Mouse (Mus musculus) mouse embryonic stem cell (cell line): Measurements from ENCODE around the gene 2310034G01Rik.

Experiments used
- in situ Hi-C, 2 experiments: fragments of 300-500 bp; cut with MboI; formaldehyde crosslinking; loops; 1 replicate in 1 of 2; 3 replicates in 1 of 2; pipeline ENCODE4 v1.14.3; 2019 to 2020; ENCODE audit warnings: low sequenced_read_pairs in 2 of 2, low pct_unique_long_range_greater_than_20kb in 1 of 2, mixed read lengths in 1 of 2; ENCODE audit not compliant: unreplicated experiment in 1 of 2

The 2310034G01Rik gene

DNA sequence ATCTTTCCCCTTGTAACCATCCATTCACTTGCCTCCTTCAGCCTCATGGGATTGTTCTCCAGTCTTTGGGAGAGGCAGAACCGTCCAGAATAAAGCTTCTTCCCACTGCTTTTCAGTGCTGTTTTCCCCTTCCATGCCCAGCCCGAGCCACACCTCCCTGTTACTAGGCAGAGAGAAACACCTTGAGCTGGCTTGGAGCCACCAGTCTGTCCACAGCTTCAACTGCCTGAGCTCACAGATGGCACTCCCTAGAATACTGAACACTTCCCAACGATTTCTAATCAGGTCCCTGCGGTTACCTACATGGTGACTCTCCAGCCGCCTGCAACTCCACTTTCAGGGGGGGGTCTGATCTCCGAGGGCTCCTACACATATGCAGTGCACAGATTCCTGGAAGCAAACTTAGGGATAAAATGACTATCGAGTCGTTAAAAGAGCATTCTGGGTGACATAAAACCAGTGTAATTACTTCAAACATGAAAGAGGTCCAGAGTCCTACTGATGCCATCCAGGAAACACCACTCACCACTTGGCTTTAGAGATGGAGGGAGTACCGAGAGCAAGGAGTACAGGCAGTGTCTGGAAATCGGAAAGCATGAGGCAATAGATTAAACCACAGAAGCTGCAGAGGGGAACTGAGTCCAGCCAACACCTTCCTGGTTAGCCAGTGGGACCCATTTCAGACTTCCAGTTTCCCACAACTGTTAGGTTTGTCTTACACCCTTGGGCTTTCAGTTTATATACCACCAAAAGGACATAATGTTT, at the start of gene 2310034G01Rik:
Gene 2310034G01Rik, minus strand, starts transcription at position 135 of the 765 bp plus-strand sequence.
- in situ Hi-C loops = no loop called here

GRCm38 (mm10) chr19:46399886-46400285, 49.8 kb upstream of the 2310034G01Rik start:
- in situ Hi-C loops = loop anchor here in 1 of 2 experiments (5.0 kb wide), 1 partner anchor 32 kb away; no protein-coding TSS in a partner anchor

DNA sequence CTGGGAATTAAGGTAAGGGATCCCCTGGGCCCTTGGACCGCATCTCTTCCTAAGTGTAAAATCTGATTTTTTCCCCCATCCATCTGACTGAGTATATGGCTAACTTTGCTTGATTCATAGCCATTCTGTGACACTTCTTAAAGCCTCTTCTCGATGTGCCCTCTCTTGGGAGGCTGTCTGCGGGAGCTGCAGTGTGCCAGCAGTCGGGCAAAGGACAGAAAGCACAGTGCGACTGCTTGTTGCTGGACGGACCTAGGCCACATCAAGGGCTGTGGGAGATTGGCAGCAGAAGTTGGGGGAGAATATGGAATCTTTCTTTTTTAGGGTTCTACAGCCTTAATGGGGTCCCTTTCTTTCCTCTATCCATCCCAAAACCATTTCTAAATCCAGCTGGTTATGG, 49.3 kb upstream of the 2310034G01Rik start:
- in situ Hi-C loops = loop anchor here in 1 of 2 experiments (5.0 kb wide), 1 partner anchor 33 kb away; no protein-coding TSS in a partner anchor

DNA sequence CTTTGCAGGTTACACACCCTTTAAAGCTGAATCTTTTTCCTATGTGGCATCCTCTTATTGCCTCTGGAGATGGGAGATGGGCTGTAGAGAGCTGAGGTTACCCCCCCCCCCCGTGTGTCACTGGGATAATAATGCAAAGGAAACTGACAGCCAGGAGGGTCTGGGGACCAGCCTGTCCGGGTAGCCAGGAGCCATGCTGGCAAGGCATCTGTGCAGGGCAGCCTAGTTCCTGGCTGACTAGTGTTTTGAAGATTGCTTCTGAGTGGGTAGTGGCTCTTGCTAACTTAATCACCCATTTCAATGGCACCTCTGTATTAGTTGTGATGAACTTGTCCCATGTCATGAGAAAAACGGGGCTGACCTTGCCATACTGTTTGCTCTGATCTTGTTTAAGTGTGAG, 48.3 kb upstream of the 2310034G01Rik start:
- in situ Hi-C loops = loop anchor here in 1 of 2 experiments (5.0 kb wide), 1 partner anchor 34 kb away; no protein-coding TSS in a partner anchor

DNA sequence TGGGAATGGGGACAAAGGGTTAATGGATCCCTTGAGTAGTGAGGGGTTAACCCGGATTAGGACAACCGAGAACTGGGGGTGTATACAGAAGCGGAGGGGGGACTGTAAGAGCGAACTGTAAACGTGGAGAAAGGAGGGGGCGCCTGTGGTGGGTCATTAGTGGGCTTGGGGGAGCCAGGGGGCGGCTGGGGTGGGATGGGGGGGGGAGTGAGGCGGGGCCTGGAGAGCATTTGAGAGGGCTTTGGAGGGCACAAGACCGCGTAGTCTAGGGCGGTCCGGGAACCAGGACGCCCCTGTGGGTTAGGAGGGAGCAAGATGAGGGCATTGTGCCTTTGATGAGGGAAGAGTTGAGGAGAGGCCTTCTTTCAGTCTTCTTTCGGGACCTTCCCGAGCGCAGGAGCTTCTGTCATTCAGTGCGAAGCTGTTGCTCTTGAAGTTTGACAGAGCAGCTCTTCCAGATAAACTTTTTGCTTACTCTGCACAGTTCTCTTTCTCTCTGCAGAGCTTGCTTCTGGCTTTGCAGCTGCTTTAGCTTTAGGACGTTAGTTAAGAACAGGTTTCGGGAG, 47.4 kb upstream of the 2310034G01Rik start:
- in situ Hi-C loops = loop anchor here in 1 of 2 experiments (5.0 kb wide), 1 partner anchor 35 kb away; no protein-coding TSS in a partner anchor

DNA sequence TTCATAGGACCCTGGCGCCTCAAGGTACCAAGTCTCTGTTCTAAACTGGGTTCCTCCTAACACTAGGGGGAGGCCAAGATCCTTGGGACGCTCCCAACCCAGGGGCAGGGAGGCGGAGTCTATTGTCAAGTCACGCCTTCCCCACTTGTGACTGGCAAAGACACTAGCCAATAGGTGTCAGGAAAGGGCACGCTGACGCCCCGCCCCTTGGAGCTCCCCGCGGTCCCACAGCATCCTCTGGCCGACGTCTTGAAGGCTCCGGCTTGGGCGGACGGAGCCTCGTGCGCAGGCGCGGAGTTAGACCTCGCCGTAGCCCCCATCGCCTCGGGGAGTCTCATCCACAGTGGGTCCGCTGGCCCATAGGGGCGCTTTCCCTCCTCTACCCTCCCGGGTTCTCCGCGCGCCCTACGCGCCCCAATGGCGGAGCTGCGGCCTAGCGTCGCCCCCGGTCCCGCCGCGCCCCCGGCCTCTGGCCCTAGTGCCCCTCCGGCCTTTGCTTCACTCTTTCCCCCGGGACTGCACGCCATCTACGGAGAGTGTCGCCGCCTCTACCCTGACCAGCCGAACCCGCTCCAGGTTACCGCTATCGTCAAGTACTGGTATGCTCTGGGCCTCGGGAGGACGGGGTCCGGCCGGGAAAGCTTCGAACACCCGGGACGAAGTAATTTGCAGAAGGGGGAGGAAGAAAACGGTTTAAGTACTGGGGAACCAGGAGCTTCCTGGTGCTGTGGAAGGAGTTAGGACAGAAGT, 46.8 kb upstream of the 2310034G01Rik start, which contains the start of gene Sufu:
Gene Sufu, plus strand, starts transcription at position 211 of the 750 bp plus-strand sequence.
- in situ Hi-C loops = loop anchor here in 1 of 2 experiments (5.0 kb wide), 1 partner anchor 35 kb away; no protein-coding TSS in a partner anchor

- in situ Hi-C loops = loop anchor here in 1 of 2 experiments (5.0 kb wide), 1 partner anchor 36 kb away; no protein-coding TSS in a partner anchor
These were observed 46.0 kb upstream of the 2310034G01Rik start for GRCm38 (mm10) chr19:46396109-46396508.

DNA sequence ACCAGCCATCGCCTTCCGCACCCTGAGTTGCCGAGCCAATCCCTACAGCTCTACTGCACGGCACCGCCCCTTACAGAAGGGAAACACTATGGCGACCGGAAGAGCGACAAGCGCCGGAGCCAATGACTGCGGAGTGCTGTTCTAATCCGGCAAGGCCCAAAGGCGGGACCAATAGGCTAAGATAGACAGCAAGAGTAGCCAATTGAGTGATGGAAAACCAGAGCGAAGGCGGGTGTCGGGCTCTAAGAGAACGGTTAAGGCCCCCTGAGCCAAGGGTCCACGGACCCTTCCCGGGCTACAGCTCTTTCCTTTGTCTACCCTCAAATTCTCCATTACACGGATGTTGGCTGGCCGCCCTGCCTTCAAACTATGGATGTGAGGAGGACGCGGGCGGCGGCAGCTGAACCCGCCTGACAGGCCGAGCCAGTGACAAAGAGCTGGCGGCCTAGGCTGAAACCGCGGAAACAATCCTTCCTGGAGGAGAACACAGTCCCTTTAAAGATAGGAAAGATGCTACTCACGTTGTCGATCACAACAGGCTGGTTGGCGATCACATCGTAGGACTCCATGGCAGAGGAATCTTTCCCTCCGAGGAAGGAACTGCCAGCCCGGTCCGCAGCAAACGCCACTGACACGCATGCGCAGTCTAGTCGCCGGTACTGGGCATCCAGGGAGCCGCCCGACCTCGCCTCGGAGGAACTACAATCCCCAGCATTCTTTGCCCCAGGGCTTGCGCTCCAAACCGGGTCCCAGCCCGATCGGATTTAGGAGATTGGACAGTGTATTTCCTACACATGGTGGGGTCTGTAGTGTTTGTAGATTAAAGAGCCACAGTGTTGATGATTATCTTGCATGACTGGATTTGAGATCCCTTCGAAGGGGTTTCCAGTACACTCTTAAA, 45.3 kb upstream of the 2310034G01Rik start, which contains the start of gene Actr1a:
Gene Actr1a, minus strand, starts transcription at position 640 of the 901 bp plus-strand sequence.
- in situ Hi-C loops = loop anchor here in 1 of 2 experiments (5.0 kb wide), 1 partner anchor 37 kb away; no protein-coding TSS in a partner anchor

GRCm38 (mm10) chr19:46394712-46395108, 44.6 kb upstream of the 2310034G01Rik start:
- in situ Hi-C loops = loop anchor here in 1 of 2 experiments (5.0 kb wide), 1 partner anchor 38 kb away; no protein-coding TSS in a partner anchor

DNA sequence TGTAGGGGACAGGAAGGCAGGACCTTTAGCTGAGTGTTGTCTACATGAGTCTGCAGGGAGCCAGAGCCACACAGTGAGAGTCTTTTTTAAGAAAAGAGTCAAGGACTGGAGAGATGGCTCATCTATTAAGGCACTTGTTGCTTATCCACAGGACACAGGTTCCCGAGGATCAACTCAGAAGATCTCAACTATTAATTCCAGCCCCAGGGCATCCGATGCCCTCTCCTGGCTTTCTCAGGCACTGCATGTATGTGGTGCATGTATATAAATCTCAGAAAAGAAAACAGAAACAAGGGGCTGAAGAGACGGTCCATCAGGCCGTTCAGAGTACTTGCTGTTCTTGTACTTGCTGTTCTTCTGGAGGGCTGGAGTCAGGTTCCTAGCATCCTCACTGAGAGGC, 41.9 kb upstream of the 2310034G01Rik start:
- in situ Hi-C loops = no loop called here

DNA sequence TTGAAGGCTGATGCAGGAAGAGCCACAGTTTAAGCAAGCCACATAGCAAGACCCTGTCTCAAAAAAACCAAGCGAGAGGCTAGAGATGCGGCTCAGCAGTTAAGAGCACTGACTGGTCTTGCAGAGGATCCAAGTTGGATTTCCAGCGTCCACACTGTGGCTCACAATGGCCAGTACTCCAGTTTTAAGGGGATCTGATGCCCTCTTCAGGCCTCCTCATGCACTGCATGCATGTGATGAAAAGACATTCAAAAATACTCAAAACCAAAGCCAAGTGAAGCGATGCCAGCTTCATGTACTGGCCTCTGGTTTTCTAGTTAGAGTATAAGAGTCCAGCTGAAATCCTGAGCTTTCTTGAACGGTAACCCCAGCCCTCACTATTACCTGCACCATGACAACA, 39.8 kb upstream of the 2310034G01Rik start:
- in situ Hi-C loops = no loop called here

DNA sequence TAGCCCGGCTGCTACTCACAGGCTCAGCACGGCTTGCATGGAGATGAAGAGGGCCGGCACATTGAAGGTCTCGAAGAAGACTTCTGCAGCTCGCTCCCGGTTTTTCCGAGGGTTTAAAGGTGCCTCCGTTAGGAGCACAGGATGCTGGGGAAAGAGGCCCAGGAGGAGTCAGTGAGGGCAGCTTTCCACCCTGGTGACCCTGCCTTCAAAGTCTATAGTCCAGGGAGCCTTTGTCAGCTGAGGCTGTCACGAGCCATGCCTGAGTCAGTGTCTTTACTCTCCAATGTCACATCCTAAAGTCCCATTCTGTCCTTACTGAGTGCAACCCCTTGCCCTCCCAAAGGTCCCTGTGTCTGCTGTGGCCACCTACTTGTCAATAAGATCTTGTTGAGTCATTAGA, 32.2 kb upstream of the 2310034G01Rik start:
- in situ Hi-C loops = no loop called here

GRCm38 (mm10) chr19:46375891-46376290, 25.8 kb upstream of the 2310034G01Rik start:
- in situ Hi-C loops = no loop called here

GRCm38 (mm10) chr19:46375489-46375888, 25.4 kb upstream of the 2310034G01Rik start:
- in situ Hi-C loops = no loop called here

GRCm38 (mm10) chr19:46374477-46375088, 24.5 kb upstream of the 2310034G01Rik start:
- in situ Hi-C loops = no loop called here

GRCm38 (mm10) chr19:46369204-46369603, 19.1 kb upstream of the 2310034G01Rik start:
- in situ Hi-C loops = no loop called here
